Mouse (Mus musculus) heart, embryonic 14.5 days (tissue): Measurements from ENCODE around the gene Zfp568. TPM values are rescaled to one million over a fixed set of nuclear protein-coding genes. Genes with fewer than 3 reads are reported as not detected.

Experiments used
- ATAC-seq: fragments of 200-750 bp; cut with Nextera tagmentation; 2 replicates; pipeline ENCODE4 v1.8.0; 2017; ENCODE audit warnings: low read depth, moderate TSS enrichment; ENCODE audit not compliant: insufficient number of reproducible peaks, insufficient read depth, low FRiP score
- H3K27ac ChIP-seq, 2 experiments: fragments of 200-500 bp in 1 of 2; fragments of 300-500 bp in 1 of 2; sonication (generic) in 1 of 2; replicated peaks in 1 of 2; 2 replicates each; pipeline ENCODE4 v1.5.1; 2012 to 2014; ENCODE audit warnings: low read depth in 2 of 2, low read length in 2 of 2, control low read depth in 1 of 2, mild to moderate bottlenecking in 1 of 2, mixed read lengths in 1 of 2; ENCODE audit not compliant: control insufficient read depth in 1 of 2, insufficient read depth in 1 of 2
- H3K27me3 ChIP-seq: fragments of 300-500 bp; sonication (generic); 2 replicates; pipeline ENCODE4 v1.6.1; 2014; ENCODE audit warnings: mild to moderate bottlenecking, low read length, control low read depth; ENCODE audit not compliant: control insufficient read depth, insufficient read depth
- H3K36me3 ChIP-seq: fragments of 300-500 bp; sonication (generic); 2 replicates; pipeline ENCODE4 v1.6.1; 2014; ENCODE audit warnings: mild to moderate bottlenecking, control low read depth, low read length, mixed read lengths; ENCODE audit not compliant: control insufficient read depth, insufficient read depth
- H3K4me1 ChIP-seq, 2 experiments: fragments of 200-500 bp in 1 of 2; fragments of 300-500 bp in 1 of 2; sonication (generic) in 1 of 2; 2 replicates each; pipeline ENCODE4 v1.6.1; 2012 to 2014; ENCODE audit warnings: low read length in 2 of 2, control low read depth in 1 of 2, mixed read lengths in 1 of 2; ENCODE audit not compliant: control insufficient read depth in 2 of 2, insufficient read depth in 2 of 2
- H3K4me2 ChIP-seq: fragments of 300-500 bp; sonication (generic); 2 replicates; pipeline ENCODE4 v1.6.1; 2014; ENCODE audit warnings: mild to moderate bottlenecking, low read length
- H3K4me3 ChIP-seq, 2 experiments: fragments of 200-500 bp in 1 of 2; fragments of 300-500 bp in 1 of 2; sonication (generic) in 1 of 2; 2 replicates each; pipeline ENCODE4 v1.5.1; 2012 to 2014; ENCODE audit warnings: low read length in 2 of 2, mild to moderate bottlenecking in 2 of 2, control low read depth in 1 of 2, low read depth in 1 of 2, moderate library complexity in 1 of 2; ENCODE audit not compliant: control insufficient read depth in 1 of 2, insufficient read depth in 1 of 2
- H3K9ac ChIP-seq: fragments of 300-500 bp; sonication (generic); 2 replicates; pipeline ENCODE4 v1.6.1; 2014; ENCODE audit warnings: mild to moderate bottlenecking, low read length
- H3K9me3 ChIP-seq: fragments of 300-500 bp; sonication (generic); 2 replicates; pipeline ENCODE4 v1.6.1; 2016; ENCODE audit warnings: low read length, control low read depth; ENCODE audit not compliant: control insufficient read depth
- WGBS: fragments of 180-500 bp; shearing (Covaris S2); extraction: QIAGEN DNeasy Blood & Tissue Kit; methylation state at CpG from one replicate; pipeline ENCODE4 v1.1.7; 2014; 5-methylcytosine and 5-hydroxymethylcytosine counted together
- polyA plus RNA-seq: library from polyadenylated mRNA; unstranded; fragments of >200 nt; fragmentation: Nextera tagmentation; extraction: Ambion mirVana; gene quantifications from 2 replicates; pipeline ENCODE4 v1.2.1, GENCODE M21; 2014

The Zfp568 gene
- polyA plus RNA-seq, 1 experiment from 2014 or later: 27.4 TPM

DNA sequence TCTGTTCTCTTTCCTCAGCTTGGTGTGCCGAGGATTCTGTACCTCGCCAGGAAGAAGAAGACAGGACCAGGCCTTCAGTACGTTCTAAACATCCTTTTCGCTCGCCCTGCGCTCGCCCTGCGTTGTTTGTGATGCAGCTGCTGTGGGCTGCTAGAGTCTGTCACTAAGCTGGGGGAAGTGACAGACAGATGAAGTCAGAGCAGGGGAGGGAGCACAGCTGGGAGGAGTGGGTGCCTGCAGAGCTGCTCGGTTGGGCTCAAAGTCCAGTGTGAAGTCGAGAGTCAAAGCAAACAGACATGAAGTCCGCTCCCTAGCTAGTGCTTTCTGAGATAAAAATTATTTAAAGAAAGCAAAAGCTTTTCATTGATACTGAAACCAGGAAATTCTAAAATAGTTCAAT is 5.3 kb downstream of the Zfp568 start:
- WGBS: 83% methylated on average over 11 of the region's 11 CpGs
- ATAC-seq: no peak

DNA sequence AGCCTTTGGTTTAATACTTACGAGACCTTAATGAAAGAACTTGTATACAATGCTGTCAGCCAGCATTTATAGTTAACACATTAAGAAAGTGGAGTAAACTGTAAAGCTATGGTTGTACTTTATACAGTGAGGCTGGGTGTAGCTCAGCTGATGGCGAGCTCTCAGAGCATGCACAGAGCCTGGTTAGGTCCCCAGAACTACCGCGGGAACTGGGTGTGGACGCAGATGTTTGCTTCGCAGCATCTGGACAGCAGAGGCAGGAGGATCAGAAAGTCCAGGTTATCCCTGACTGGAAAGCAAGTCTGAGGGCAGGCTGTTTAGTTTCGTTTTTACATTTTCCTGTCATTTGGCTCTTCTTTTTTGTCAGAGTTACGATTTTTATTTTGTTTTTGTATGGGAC is 8.9 kb downstream of the Zfp568 start:
- H3K36me3 ChIP-seq: peaks cover 93% of the 10 kb centered on the region
- H3K9ac ChIP-seq: no peak overlapping the region
- WGBS: 98% methylated on average over 8 of the region's 8 CpGs

More for the DNA sequence above, 5.3 kb downstream of the Zfp568 start:
- Histone ChIP-seq H3K4me1 (peaks cover 4 to 14% of the 10 kb centered on the region in 2 experiments; a peak in 3 of 4 replicates), H3K4me2 (no peak overlapping the region), H3K9me3 (no peaks in the 10 kb centered on the region), H3K9ac (no peak overlapping the region), H3K27ac (no peak overlapping the region), H3K27me3 (no peaks in the 10 kb centered on the region), H3K36me3 (peaks cover 81% of the 10 kb centered on the region), H3K4me3 (no peak overlapping the region)

GRCm38 (mm10) chr7:29993340-29993739 is 9.6 kb downstream of the Zfp568 start:
- 94% methylated on average over 9 of the region's 9 CpGs for WGBS

More for the DNA sequence above, 8.9 kb downstream of the Zfp568 start:
- Histone ChIP-seq H3K4me1 (0 out of 4 replicates have a peak, but pooled peaks cover 0 to 4% of the 10 kb centered on the region in 2 experiments), H3K4me2 (no peak overlapping the region), H3K27ac (no peak overlapping the region), H3K9me3 (no peaks in the 10 kb centered on the region), H3K4me3 (no peak overlapping the region), H3K27me3 (no peaks in the 10 kb centered on the region)
- ATAC-seq: no peak

GRCm38 (mm10) chr7:29995134-29995533 is 11.4 kb downstream of the Zfp568 start:
- Histone ChIP-seq H3K27ac (no peak overlapping the region), H3K9ac (no peak overlapping the region), H3K4me2 (no peak overlapping the region), H3K36me3 (peaks cover 95% of the 10 kb centered on the region), H3K27me3 (no peaks in the 10 kb centered on the region), H3K4me1 (0 out of 4 replicates have a peak, but pooled peaks cover 0 to 14% of the 10 kb centered on the region in 2 experiments), H3K9me3 (peaks cover 4% of the 10 kb centered on the region; the same call in 1 of the 2 replicates), H3K4me3 (no peak overlapping the region)
- 84% methylated on average over 8 of the region's 8 CpGs for WGBS
- ATAC-seq: no peak

More at GRCm38 (mm10) chr7:29993340-29993739, 9.6 kb downstream of the Zfp568 start:
- no peak overlapping the region for H3K4me2 ChIP-seq
- peaks cover 94% of the 10 kb centered on the region for H3K36me3 ChIP-seq
- H3K9me3 ChIP-seq: no peaks in the 10 kb centered on the region
- ATAC-seq: no peak
- no peaks in the 10 kb centered on the region for H3K27me3 ChIP-seq
- H3K4me1 ChIP-seq: 0 out of 4 replicates have a peak, but pooled peaks cover 0 to 11% of the 10 kb centered on the region in 2 experiments
- no peak overlapping the region for H3K27ac ChIP-seq
- H3K9ac ChIP-seq: no peak overlapping the region
- H3K4me3 ChIP-seq: no peak overlapping the region

DNA sequence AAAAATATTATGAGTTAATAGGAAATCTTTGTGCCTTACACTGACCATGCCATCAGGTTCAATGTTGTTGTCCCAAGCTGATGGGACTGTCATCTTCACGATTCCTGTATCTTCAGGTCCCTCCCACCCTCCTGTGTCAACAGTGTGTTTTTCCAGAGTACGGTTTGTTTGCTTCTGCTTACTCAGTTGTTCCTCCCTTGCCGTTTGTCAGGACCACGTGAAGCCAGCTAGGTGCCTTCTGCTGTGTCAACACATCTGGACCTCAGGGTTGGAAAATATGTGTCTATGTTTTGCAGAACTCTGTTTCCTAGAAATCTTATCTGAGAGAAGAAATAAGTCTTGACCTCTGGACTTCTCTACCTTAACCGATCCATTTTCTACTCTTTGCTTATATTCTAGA is 16.8 kb downstream of the Zfp568 start:
- Histone ChIP-seq H3K36me3 (peaks cover 96% of the 10 kb centered on the region), H3K4me1 (0 out of 4 replicates have a peak, but pooled peaks cover 0 to 14% of the 10 kb centered on the region in 2 experiments), H3K9me3 (peaks cover 4% of the 10 kb centered on the region; the same call in 1 of the 2 replicates), H3K4me3 (no peak overlapping the region), H3K9ac (no peak overlapping the region), H3K4me2 (no peak overlapping the region), H3K27me3 (no peaks in the 10 kb centered on the region), H3K27ac (no peak overlapping the region)
- WGBS: 71% methylated on average over 5 of the region's 5 CpGs
- ATAC-seq: no peak

DNA sequence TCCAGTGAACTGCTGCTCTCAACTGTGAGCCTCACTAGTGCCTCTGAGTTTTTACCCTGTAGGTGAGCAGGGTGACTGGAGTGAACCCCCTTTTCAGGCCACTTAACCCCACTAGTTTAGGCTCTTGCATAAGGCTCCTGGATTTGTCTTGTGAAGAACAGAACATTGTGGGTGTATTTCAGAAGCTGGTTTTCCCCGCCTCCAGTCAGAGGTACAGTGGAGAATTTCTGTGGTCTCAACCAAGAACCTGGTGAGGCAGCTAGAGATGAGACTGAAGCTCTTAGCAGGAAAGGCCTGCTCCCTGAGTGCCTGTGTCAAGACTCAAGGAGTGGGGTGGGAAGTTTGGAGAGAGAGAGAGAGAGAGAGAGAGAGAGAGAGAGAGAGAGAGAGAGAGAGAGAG is 23.8 kb downstream of the Zfp568 start:
- H3K27ac ChIP-seq: no peak overlapping the region
- H3K36me3 ChIP-seq: peaks cover 81% of the 10 kb centered on the region
- H3K4me3 ChIP-seq: no peak overlapping the region
- no peaks in the 10 kb centered on the region for H3K4me1 ChIP-seq
- H3K27me3 ChIP-seq: no peaks in the 10 kb centered on the region
- H3K9me3 ChIP-seq: no peaks in the 10 kb centered on the region
- no peak overlapping the region for H3K4me2 ChIP-seq
- H3K9ac ChIP-seq: no peak overlapping the region
- ATAC-seq: no peak
- 73% methylated on average over 1 of the region's 1 CpGs for WGBS

DNA sequence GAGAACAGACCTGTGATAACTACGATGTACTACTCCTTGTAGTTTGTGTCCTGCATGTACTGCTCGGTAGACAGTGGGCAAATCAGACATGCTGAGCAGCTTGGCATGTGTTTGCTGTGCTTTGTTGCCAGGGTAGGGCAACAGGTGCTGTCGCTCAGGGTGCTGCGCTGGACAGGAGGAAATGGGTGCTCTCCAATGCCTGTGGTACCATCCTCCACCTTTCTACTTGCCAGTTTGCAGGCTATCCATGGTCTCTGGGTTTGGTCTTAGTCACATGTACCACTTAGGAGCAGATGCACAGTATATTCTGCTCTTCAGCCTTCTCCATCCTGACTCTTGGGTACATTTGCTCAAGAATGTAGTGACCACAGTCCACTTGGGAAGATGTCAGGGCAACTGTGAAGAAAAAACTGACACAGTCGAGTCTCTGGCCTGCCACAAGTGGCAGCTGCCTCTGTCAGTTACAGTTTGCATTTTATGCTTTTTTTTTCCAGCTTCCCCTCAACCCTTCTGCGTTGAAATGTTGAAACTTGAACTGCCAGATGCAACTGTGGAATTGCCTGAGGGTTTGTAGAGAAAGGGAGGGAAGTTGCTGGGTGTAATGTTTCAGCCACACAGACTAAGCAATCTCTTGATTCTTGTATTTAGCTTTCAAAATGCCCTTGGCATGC is 24.4 kb downstream of the Zfp568 start:
- no peaks in the 10 kb centered on the region for H3K4me1 ChIP-seq
- H3K4me3 ChIP-seq: no peak overlapping the region
- H3K9ac ChIP-seq: no peak overlapping the region
- peaks cover 77% of the 10 kb centered on the region for H3K36me3 ChIP-seq
- H3K4me2 ChIP-seq: no peak overlapping the region
- no peak for ATAC-seq
- H3K9me3 ChIP-seq: no peaks in the 10 kb centered on the region
- no peak overlapping the region for H3K27ac ChIP-seq
- WGBS: 90% methylated on average over 6 of the region's 6 CpGs
- H3K27me3 ChIP-seq: no peaks in the 10 kb centered on the region
